Mouse (Mus musculus) cerebellum, adult 2 months (tissue): ENCODE measurements around the gene Wif1.

Experiments used
- CTCF ChIP-seq: fragments of 200-500 bp; IDR thresholded peaks from 2 replicates; pipeline ENCODE4 v1.5.1; 2011; ENCODE audit warnings: low read depth, mild to moderate bottlenecking, control low read depth, low read length, moderate library complexity, borderline replicate concordance; ENCODE audit not compliant: insufficient read depth
- POLR2A ChIP-seq: fragments of 200-500 bp; IDR thresholded peaks from 2 replicates; pipeline ENCODE4 v1.6.1; 2011; ENCODE audit warnings: low read length, control low read depth, borderline replicate concordance; ENCODE audit not compliant: insufficient read depth

- TF ChIP-seq CTCF = no peak
- no peak for TF ChIP-seq POLR2A
Observed at GRCm38 (mm10) chr10:121061336-121061835, 27.6 kb downstream of the Wif1 start.
